In genomic region chr12:46371747-46372146, GRCm38 (mm10) we compare ENCODE assay signal across 12 mouse cellular contexts.
DNase-seq lines count a peak whose midpoint lies in the region; ATAC-seq and TF ChIP-seq lines count a peak whose summit lies in the region.
"Had no signal": no experiment of that assay in that cellular context is flagged by ENCODE, and none has a peak within 500 bp of the region (broad histone marks: within the 10 kb centered on the region; RNA-seq: fewer than 3 reads in every experiment).

No protein-coding gene starts in this region.

- intact Hi-C loops in gastrocnemius, postnatal 14 days (cut with DNase I; ENCODE audit: low total_unique reads) = no loop called here

- no peak overlapping the region for H3K4me2 ChIP-seq in forebrain, postnatal 0 days (ENCODE audit: low read depth)
- H3K4me2 ChIP-seq in midbrain, embryonic 14.5 days (ENCODE audit: low read length) = no peak overlapping the region
- H3K4me2 ChIP-seq: heart, embryonic 15.5 days; kidney, embryonic 15.5 days; limb, embryonic 12.5 days had no signal

- H3K9ac ChIP-seq in forebrain, postnatal 0 days = no peak overlapping the region
- H3K9ac ChIP-seq in midbrain, embryonic 14.5 days (replicated peaks; ENCODE audit: low read length) = no peak overlapping the region
- H3K9ac ChIP-seq: heart, embryonic 15.5 days; kidney, embryonic 15.5 days; limb, embryonic 12.5 days had no signal

- no peaks in the 10 kb centered on the region for H3K9me3 ChIP-seq in forebrain, postnatal 0 days (ENCODE audit: low read length)
- no peaks in the 10 kb centered on the region for H3K9me3 ChIP-seq in midbrain, embryonic 14.5 days (ENCODE audit: control insufficient read depth, low read length)
- H3K9me3 ChIP-seq: heart, embryonic 15.5 days; kidney, embryonic 15.5 days; limb, embryonic 12.5 days had no signal

- TF ChIP-seq POLR2A in cerebellum, adult 2 months (IDR thresholded peaks at IDR 0.05; ENCODE audit: borderline replicate concordance, insufficient read depth, low read length) = no peak

- no peak overlapping the region for H3K4me3 ChIP-seq in cerebellum, adult 2 months (replicated peaks; ENCODE audit: insufficient read depth, low read depth, low read length)
- no peak overlapping the region for H3K4me3 ChIP-seq in forebrain, postnatal 0 days (ENCODE audit: low read depth, low read length)
- H3K4me3 ChIP-seq in midbrain, embryonic 14.5 days (replicated peaks; ENCODE audit: low read depth, low read length) = no peak overlapping the region
- H3K4me3 ChIP-seq: heart, embryonic 15.5 days; kidney, embryonic 15.5 days; limb, embryonic 12.5 days had no signal

- H3K27ac ChIP-seq in cerebellum, adult 2 months (ENCODE audit: insufficient read depth, low read length) = no peak overlapping the region
- no peak overlapping the region for H3K27ac ChIP-seq in forebrain, postnatal 0 days (ENCODE audit: low read depth, low read length)
- H3K27ac ChIP-seq in midbrain, embryonic 14.5 days (replicated peaks; ENCODE audit: low read depth, low read length) = no peak overlapping the region
- H3K27ac ChIP-seq: heart, embryonic 15.5 days; kidney, embryonic 15.5 days; limb, embryonic 12.5 days had no signal

- WGBS in cerebellum, adult 2 months = 5% methylated on average over 3 of the region's 3 CpGs
- 13% methylated on average over 3 of the region's 3 CpGs for WGBS in forebrain, postnatal 0 days
- WGBS in midbrain, embryonic 14.5 days = 24% methylated on average over 3 of the region's 3 CpGs

- no peaks in the 10 kb centered on the region for H3K4me1 ChIP-seq in cerebellum, adult 2 months (ENCODE audit: control insufficient read depth, insufficient read depth, low read length)
- H3K4me1 ChIP-seq in forebrain, postnatal 0 days (ENCODE audit: insufficient read depth) = no peaks in the 10 kb centered on the region
- H3K4me1 ChIP-seq in midbrain, embryonic 14.5 days (ENCODE audit: control insufficient read depth, insufficient read depth, low read length) = peaks cover 5% of the 10 kb centered on the region; the same call in 1 of the 2 replicates
- H3K4me1 ChIP-seq: heart, embryonic 15.5 days; kidney, embryonic 15.5 days; limb, embryonic 12.5 days had no signal

- ATAC-seq in forebrain, postnatal 0 days = peak; percentile 53; the same call in 1 of the 2 replicates
- peak; percentile 77; the same call in 1 of the 2 replicates for ATAC-seq in midbrain, embryonic 14.5 days (ENCODE audit: low FRiP score, low TSS enrichment)
- ATAC-seq in granulocyte monocyte progenitor cell, adult 5-6 weeks (replicated peaks; ENCODE audit: poor library complexity, severe bottlenecking) = no peak

- TF ChIP-seq CTCF in cerebellum, adult 2 months (IDR thresholded peaks at IDR 0.05; ENCODE audit: borderline replicate concordance, insufficient read depth, low read depth, low read length) = no peak
- TF ChIP-seq CTCF in forebrain, postnatal 0 days (IDR thresholded peaks at IDR 0.05; ENCODE audit: low read depth) = no peak

- no peaks in the 10 kb centered on the region for H3K36me3 ChIP-seq in forebrain, postnatal 0 days (ENCODE audit: insufficient read depth)
- H3K36me3 ChIP-seq in midbrain, embryonic 14.5 days (ENCODE audit: control insufficient read depth, insufficient read depth, low read length) = no peaks in the 10 kb centered on the region
- H3K36me3 ChIP-seq: heart, embryonic 15.5 days; kidney, embryonic 15.5 days; limb, embryonic 12.5 days had no signal

- H3K27me3 ChIP-seq in cerebellum, adult 2 months (ENCODE audit: control insufficient read depth, insufficient read depth, low read length) = no peaks in the 10 kb centered on the region
- H3K27me3 ChIP-seq in forebrain, postnatal 0 days (ENCODE audit: insufficient read depth, low read length) = no peaks in the 10 kb centered on the region; the same call in 1 of the 2 replicates
- H3K27me3 ChIP-seq in midbrain, embryonic 14.5 days (ENCODE audit: control insufficient read depth, insufficient read depth, low read length) = no peaks in the 10 kb centered on the region
- H3K27me3 ChIP-seq: heart, embryonic 15.5 days; kidney, embryonic 15.5 days; limb, embryonic 12.5 days had no signal

- peak; percentile 3 for DNase-seq in lung, postnatal 10 days
- DNase-seq in lung, postnatal 25 days (ENCODE audit: low spot score) = no peak
- DNase-seq in cerebellum, adult 2 months = peak; percentile 40 to 55
- DNase-seq in forebrain, postnatal 0 days = peak; percentile 57
- DNase-seq in midbrain, embryonic 14.5 days = peak; percentile 82
- no peak for DNase-seq in gastrocnemius, postnatal 14 days
- DNase-seq in adrenal gland, postnatal 14 days = no peak
- DNase-seq: thymus, adult 2 months had no signal

Comparison
In these comparisons a context has a peak if more than half of its experiments do, and no peak if none do; other contexts are left out.
1. DNase-seq: peak in lung, postnatal 10 days (single experiment), cerebellum, adult 2 months (2 of 2), forebrain, postnatal 0 days (single experiment) and midbrain, embryonic 14.5 days (single experiment); none in lung, postnatal 25 days (single experiment), gastrocnemius, postnatal 14 days (single experiment) and adrenal gland, postnatal 14 days (single experiment).